Comparison of ENCODE assay signal across 24 mouse cellular contexts in the genomic region with DNA sequence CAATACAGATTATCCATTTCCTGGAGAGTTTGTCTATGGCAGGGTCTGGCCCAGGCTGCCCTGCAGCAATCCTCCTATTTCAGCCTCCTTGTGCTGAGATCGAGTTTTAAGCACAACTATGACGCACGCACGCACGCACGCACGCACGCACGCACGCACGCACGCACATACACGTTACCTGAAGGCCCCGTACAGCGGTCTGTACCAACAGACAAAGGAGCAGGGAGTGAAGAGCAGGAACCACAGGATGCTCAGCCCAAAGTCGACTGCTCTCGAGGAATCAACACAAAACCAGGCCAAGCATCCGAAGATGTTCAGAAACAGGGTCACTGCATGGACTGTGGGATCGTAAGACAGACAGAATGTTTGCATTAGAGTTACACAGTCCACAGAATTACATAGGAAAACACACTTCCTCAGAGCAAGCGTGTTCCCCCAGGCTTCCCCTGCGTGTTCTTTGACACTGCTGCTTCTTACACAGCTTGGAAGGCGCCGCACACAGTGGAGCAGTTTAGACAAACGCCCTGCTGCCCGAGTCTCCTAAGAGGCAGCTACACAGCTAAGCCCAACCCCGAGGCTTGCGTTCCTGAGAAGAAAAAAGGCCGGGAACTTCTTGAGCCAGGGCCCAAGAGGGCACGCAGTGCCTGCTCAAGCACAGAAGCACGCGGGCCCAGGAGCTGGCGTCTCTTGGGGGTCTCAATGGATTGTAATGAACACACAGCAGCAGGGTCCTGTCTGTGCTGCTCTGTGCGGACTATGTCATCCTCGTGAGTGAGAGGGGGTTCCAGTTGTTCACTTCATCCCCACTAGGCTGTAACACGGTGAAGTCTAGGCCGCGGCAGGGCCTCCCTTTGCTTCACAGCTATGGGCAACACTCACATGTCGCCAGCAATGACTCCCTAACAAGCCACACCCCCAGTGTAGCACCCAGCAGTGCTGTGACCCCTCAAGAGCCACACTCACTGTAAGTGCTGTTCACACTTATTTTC.
DNase-seq lines count a peak whose midpoint lies in the region; ATAC-seq and TF ChIP-seq lines count a peak whose summit lies in the region.
"Had no signal": no experiment of that assay in that cellular context is flagged by ENCODE, and none has a peak within 500 bp of the region (broad histone marks: within the 10 kb centered on the region; RNA-seq: fewer than 3 reads in every experiment).

No protein-coding gene starts in this region.

- 95% methylated on average over 38 of the region's 38 CpGs for WGBS in forebrain, embryonic 16.5 days
- 94% methylated on average over 38 of the region's 38 CpGs for WGBS in forebrain, postnatal 0 days
- WGBS in kidney, embryonic 15.5 days, result 94% methylated on average over 38 of the region's 38 CpGs
- WGBS in forebrain, embryonic 11.5 days, result 95% methylated on average over 38 of the region's 38 CpGs

- DNase-seq in forebrain, postnatal 0 days, result no peak
- no peak for DNase-seq in kidney, adult 11 months
- DNase-seq in WW6 (ENCODE audit: low read depth, low spot score), result peak; percentile 45
- no peak for DNase-seq in left cerebral cortex, adult 9 months (ENCODE audit: low spot score in 2 of 2)
- DNase-seq in forebrain, embryonic 11.5 days (ENCODE audit: low spot score), result no peak
- DNase-seq: adrenal gland, postnatal 14 days; cerebellum, adult 2 months; cerebellum, postnatal 25 days; gastrocnemius, postnatal 14 days; heart, adult 2 months; heart, postnatal 36 days; kidney, adult 8-10 months; kidney, postnatal 14 days; lung, postnatal 4 days; right cerebral cortex, adult 18-20 months; right cerebral cortex, postnatal 4 days had no signal

- ATAC-seq in forebrain, embryonic 16.5 days, result peak; percentile 52
- ATAC-seq in forebrain, postnatal 0 days, result no peak
- ATAC-seq in kidney, embryonic 15.5 days (replicated peaks; ENCODE audit: low FRiP score), result 0 out of 2 replicates have a peak, but pooled peaks have one; percentile 22
- ATAC-seq in forebrain, embryonic 11.5 days (replicated peaks; ENCODE audit: low FRiP score), result no peak

- no peak overlapping the region for H3K4me3 ChIP-seq in forebrain, embryonic 16.5 days (replicated peaks; ENCODE audit: low read length)
- H3K4me3 ChIP-seq in forebrain, postnatal 0 days (ENCODE audit: low read depth, low read length), result no peak overlapping the region
- H3K4me3 ChIP-seq in kidney, embryonic 15.5 days (replicated peaks), result no peak overlapping the region
- H3K4me3 ChIP-seq in E14TG2a.4 (replicated peaks; ENCODE audit: low read length), result peak overlapping the region; percentile 69
- no peak overlapping the region for H3K4me3 ChIP-seq in forebrain, embryonic 11.5 days (ENCODE audit: low read depth, low read length)
- H3K4me3 ChIP-seq: embryonic facial prominence, embryonic 12.5 days; forebrain, embryonic 12.5 days; heart, adult 2 months; heart, embryonic 13.5 days; neural tube, embryonic 12.5 days; stomach, embryonic 15.5 days had no signal

- no peaks in the 10 kb centered on the region for H3K9me3 ChIP-seq in forebrain, embryonic 16.5 days (ENCODE audit: control insufficient read depth, low read length)
- no peaks in the 10 kb centered on the region for H3K9me3 ChIP-seq in forebrain, postnatal 0 days (ENCODE audit: low read length)
- H3K9me3 ChIP-seq in kidney, embryonic 15.5 days (replicated peaks), result no peaks in the 10 kb centered on the region
- H3K9me3 ChIP-seq in E14TG2a.4 (ENCODE audit: low read length), result no peaks in the 10 kb centered on the region
- no peaks in the 10 kb centered on the region for H3K9me3 ChIP-seq in forebrain, embryonic 11.5 days (ENCODE audit: control insufficient read depth, low read length)
- H3K9me3 ChIP-seq: embryonic facial prominence, embryonic 12.5 days; forebrain, embryonic 12.5 days; heart, embryonic 13.5 days; neural tube, embryonic 12.5 days; stomach, embryonic 15.5 days had no signal

- H3K36me3 ChIP-seq in forebrain, embryonic 16.5 days (ENCODE audit: control insufficient read depth, insufficient read depth), result peaks cover 4% of the 10 kb centered on the region; the same call in 1 of the 2 replicates
- H3K36me3 ChIP-seq in forebrain, postnatal 0 days (ENCODE audit: insufficient read depth), result peaks cover 14% of the 10 kb centered on the region; the same call in 1 of the 2 replicates
- H3K36me3 ChIP-seq in kidney, embryonic 15.5 days, result peaks cover 28% of the 10 kb centered on the region
- H3K36me3 ChIP-seq in E14TG2a.4 (ENCODE audit: insufficient read depth, low read length), result no peaks in the 10 kb centered on the region
- H3K36me3 ChIP-seq in forebrain, embryonic 11.5 days (ENCODE audit: control insufficient read depth, insufficient read depth, low read length), result no peaks in the 10 kb centered on the region

- H3K9ac ChIP-seq in forebrain, embryonic 16.5 days (replicated peaks; ENCODE audit: low read depth, low read length), result no peak overlapping the region
- H3K9ac ChIP-seq in forebrain, postnatal 0 days, result no peak overlapping the region
- H3K9ac ChIP-seq in kidney, embryonic 15.5 days, result no peak overlapping the region
- H3K9ac ChIP-seq in forebrain, embryonic 11.5 days (ENCODE audit: low read length), result no peak overlapping the region
- H3K9ac ChIP-seq: embryonic facial prominence, embryonic 12.5 days; forebrain, embryonic 12.5 days; heart, embryonic 13.5 days; neural tube, embryonic 12.5 days; stomach, embryonic 15.5 days had no signal

- TF ChIP-seq CTCF in forebrain, postnatal 0 days (IDR thresholded peaks at IDR 0.05; ENCODE audit: low read depth), result no peak
- TF ChIP-seq CTCF in E14TG2a.4 (conservative IDR thresholded peaks at IDR 0.05; ENCODE audit: low read length), result no peak

- no peak overlapping the region for H3K4me2 ChIP-seq in forebrain, embryonic 16.5 days (ENCODE audit: low read length)
- no peak overlapping the region for H3K4me2 ChIP-seq in forebrain, postnatal 0 days (ENCODE audit: low read depth)
- no peak overlapping the region for H3K4me2 ChIP-seq in kidney, embryonic 15.5 days
- no peak overlapping the region for H3K4me2 ChIP-seq in forebrain, embryonic 11.5 days (ENCODE audit: low read depth, low read length, severe bottlenecking)
- H3K4me2 ChIP-seq: embryonic facial prominence, embryonic 12.5 days; forebrain, embryonic 12.5 days; heart, embryonic 13.5 days; neural tube, embryonic 12.5 days; stomach, embryonic 15.5 days had no signal

- H3K27me3 ChIP-seq in forebrain, embryonic 16.5 days (replicated peaks; ENCODE audit: control insufficient read depth, insufficient read depth, low read length), result no peaks in the 10 kb centered on the region
- H3K27me3 ChIP-seq in forebrain, postnatal 0 days (ENCODE audit: insufficient read depth, low read length), result no peaks in the 10 kb centered on the region
- H3K27me3 ChIP-seq in kidney, embryonic 15.5 days, result no peaks in the 10 kb centered on the region
- H3K27me3 ChIP-seq in E14TG2a.4 (ENCODE audit: insufficient read depth, low read length), result no peaks in the 10 kb centered on the region
- no peaks in the 10 kb centered on the region for H3K27me3 ChIP-seq in forebrain, embryonic 11.5 days (ENCODE audit: control insufficient read depth, insufficient read depth, low read length)
- H3K27me3 ChIP-seq: embryonic facial prominence, embryonic 12.5 days; forebrain, embryonic 12.5 days; heart, embryonic 13.5 days; neural tube, embryonic 12.5 days; stomach, embryonic 15.5 days had no signal

- H3K4me1 ChIP-seq in forebrain, embryonic 16.5 days (replicated peaks; ENCODE audit: control insufficient read depth, insufficient read depth, low read length), result peaks cover 2% of the 10 kb centered on the region; the same call in 1 of the 2 replicates
- H3K4me1 ChIP-seq in forebrain, postnatal 0 days (ENCODE audit: insufficient read depth), result no peaks in the 10 kb centered on the region
- 0 out of 2 replicates have a peak, but pooled peaks cover 5% of the 10 kb centered on the region for H3K4me1 ChIP-seq in kidney, embryonic 15.5 days
- H3K4me1 ChIP-seq in E14TG2a.4 (replicated peaks; ENCODE audit: low read depth, low read length), result peaks cover 17% of the 10 kb centered on the region
- H3K4me1 ChIP-seq in forebrain, embryonic 11.5 days (replicated peaks; ENCODE audit: control insufficient read depth, insufficient read depth, low read length), result no peaks in the 10 kb centered on the region
- H3K4me1 ChIP-seq: embryonic facial prominence, embryonic 12.5 days; heart, embryonic 13.5 days; stomach, embryonic 15.5 days had no signal

- no peak overlapping the region for H3K27ac ChIP-seq in forebrain, embryonic 16.5 days (ENCODE audit: low read length)
- H3K27ac ChIP-seq in forebrain, postnatal 0 days (ENCODE audit: low read depth, low read length), result no peak overlapping the region
- H3K27ac ChIP-seq in kidney, embryonic 15.5 days, result no peak overlapping the region
- H3K27ac ChIP-seq in forebrain, embryonic 11.5 days (ENCODE audit: low read depth, low read length), result no peak overlapping the region
- H3K27ac ChIP-seq: embryonic facial prominence, embryonic 12.5 days; forebrain, embryonic 12.5 days; heart, adult 2 months; heart, embryonic 13.5 days; neural tube, embryonic 12.5 days; stomach, embryonic 15.5 days had no signal

Comparison
In these comparisons a context has a peak if more than half of its experiments do, and no peak if none do; other contexts are left out.
1. ATAC-seq: peak in forebrain, embryonic 16.5 days (single experiment) and kidney, embryonic 15.5 days (single experiment); none in forebrain, postnatal 0 days (single experiment) and forebrain, embryonic 11.5 days (single experiment).